Mouse (Mus musculus) thymus, postnatal 36 days (tissue): ENCODE data around the gene Dclk1.

ENCODE experiments used
- DNase-seq, 2 experiments: peaks; one replicate each; pipeline ENCODE4 v3.0.0; 2022; ENCODE audit warnings: mixed read lengths in 2 of 2

The Dclk1 gene

GRCm38 (mm10) chr3:55266091-55266490 is 23.9 kb downstream of the Dclk1 start:
- DNase-seq = no peak

GRCm38 (mm10) chr3:55269802-55270201 is 27.6 kb downstream of the Dclk1 start:
- no peak for DNase-seq

- DNase-seq = no peak
Observed at GRCm38 (mm10) chr3:55270345-55270744, 28.2 kb downstream of the Dclk1 start.

GRCm38 (mm10) chr3:55270920-55271319 is 28.8 kb downstream of the Dclk1 start:
- no peak for DNase-seq

GRCm38 (mm10) chr3:55272536-55272935 is 30.4 kb downstream of the Dclk1 start:
- DNase-seq = no peak

- DNase-seq = no peak
Observed at GRCm38 (mm10) chr3:55276446-55276845, 34.3 kb downstream of the Dclk1 start.

GRCm38 (mm10) chr3:55276851-55277250 is 34.7 kb downstream of the Dclk1 start:
- no peak for DNase-seq

- no peak for DNase-seq
Observed at GRCm38 (mm10) chr3:55277829-55278228, 35.7 kb downstream of the Dclk1 start.

GRCm38 (mm10) chr3:55279923-55280322 is 37.8 kb downstream of the Dclk1 start:
- no peak for DNase-seq

- DNase-seq = no peak
Observed at GRCm38 (mm10) chr3:55280471-55280870, 38.3 kb downstream of the Dclk1 start.

GRCm38 (mm10) chr3:55284215-55284614 is 42.1 kb downstream of the Dclk1 start:
- no peak for DNase-seq

- DNase-seq = no peak
Observed at GRCm38 (mm10) chr3:55288726-55289125, 46.6 kb downstream of the Dclk1 start.

GRCm38 (mm10) chr3:55291964-55292363 is 49.8 kb downstream of the Dclk1 start:
- no peak for DNase-seq

- no peak for DNase-seq
Observed at GRCm38 (mm10) chr3:55292783-55293430, 50.7 kb downstream of the Dclk1 start.

GRCm38 (mm10) chr3:55305653-55306052 is 63.5 kb downstream of the Dclk1 start:
- DNase-seq = no peak

- no peak for DNase-seq
Observed at GRCm38 (mm10) chr3:55307553-55308177, 65.5 kb downstream of the Dclk1 start.

GRCm38 (mm10) chr3:55309961-55310360 is 67.8 kb downstream of the Dclk1 start:
- DNase-seq = no peak

GRCm38 (mm10) chr3:55315827-55316226 is 73.7 kb downstream of the Dclk1 start:
- no peak for DNase-seq

GRCm38 (mm10) chr3:55318021-55318420 is 75.9 kb downstream of the Dclk1 start:
- no peak for DNase-seq

GRCm38 (mm10) chr3:55320572-55320971 is 78.4 kb downstream of the Dclk1 start:
- DNase-seq = no peak

- DNase-seq = no peak
Observed at GRCm38 (mm10) chr3:55324029-55324428, 81.9 kb downstream of the Dclk1 start.

GRCm38 (mm10) chr3:55330496-55330895 is 88.3 kb downstream of the Dclk1 start:
- DNase-seq = no peak

GRCm38 (mm10) chr3:55331694-55332093 is 89.5 kb downstream of the Dclk1 start:
- no peak for DNase-seq

- DNase-seq = no peak
Observed at GRCm38 (mm10) chr3:55333511-55333910, 91.3 kb downstream of the Dclk1 start.

- no peak for DNase-seq
Observed at GRCm38 (mm10) chr3:55336895-55337294, 94.7 kb downstream of the Dclk1 start.
